Mouse (Mus musculus) heart, postnatal 0 days (tissue): ENCODE data around the gene Anxa11. TPM values are rescaled to one million over a fixed set of nuclear protein-coding genes. Genes with fewer than 3 reads are reported as not detected.

Experiments
- ATAC-seq: fragments of 200-750 bp; cut with Nextera tagmentation; 2 replicates; pipeline ENCODE4 v1.8.0; 2017; ENCODE audit warnings: low read depth, moderate number of reproducible peaks, moderate library complexity; ENCODE audit not compliant: insufficient read depth
- DNase-seq: peaks from one replicate; pipeline ENCODE4 v3.0.0-alpha.2; 2016; ENCODE audit warnings: low spot score
- H3K27ac ChIP-seq: fragments of 300-500 bp; sonication (generic); 2 replicates; pipeline ENCODE4 v1.5.1; 2014; ENCODE audit warnings: low read depth, mild to moderate bottlenecking
- H3K27me3 ChIP-seq: fragments of 300-500 bp; sonication (generic); 2 replicates; pipeline ENCODE4 v1.6.1; 2014; ENCODE audit warnings: low read length, mixed read lengths; ENCODE audit not compliant: control insufficient read depth, insufficient read depth
- H3K36me3 ChIP-seq: fragments of 300-500 bp; sonication (generic); replicated peaks from 2 replicates; pipeline ENCODE4 v1.6.1; 2014; ENCODE audit warnings: low read length, mixed read lengths; ENCODE audit not compliant: control insufficient read depth, insufficient read depth
- H3K4me1 ChIP-seq: fragments of 300-500 bp; sonication (generic); 2 replicates; pipeline ENCODE4 v1.6.1; 2014; ENCODE audit warnings: antibody characterized with exemption; ENCODE audit not compliant: control insufficient read depth, insufficient read depth
- H3K4me2 ChIP-seq: fragments of 300-500 bp; sonication (generic); 2 replicates; pipeline ENCODE4 v1.6.1; 2014; ENCODE audit warnings: low read depth, mild to moderate bottlenecking, low read length, moderate library complexity
- H3K4me3 ChIP-seq: fragments of 300-500 bp; sonication (generic); 2 replicates; pipeline ENCODE4 v1.5.1; 2014; ENCODE audit warnings: low read depth, low read length
- H3K9ac ChIP-seq: fragments of 300-500 bp; sonication (generic); replicated peaks from 2 replicates; pipeline ENCODE4 v1.6.1; 2014; ENCODE audit warnings: low read depth, low read length, mixed read lengths
- H3K9me3 ChIP-seq: fragments of 300-500 bp; sonication (generic); replicated peaks from 2 replicates; pipeline ENCODE4 v1.6.1; 2016; ENCODE audit warnings: low read length; ENCODE audit not compliant: control insufficient read depth
- CTCF ChIP-seq: IDR thresholded peaks from 2 replicates; pipeline ENCODE4 v1.5.1; 2016; ENCODE audit warnings: antibody characterized with exemption, control low read depth, low read depth
- EP300 ChIP-seq: IDR thresholded peaks from 2 replicates; pipeline ENCODE4 v1.6.1; 2016; ENCODE audit warnings: antibody characterized with exemption, low read depth
- WGBS: fragments of 180-500 bp; shearing (Covaris S2); extraction: QIAGEN DNeasy Blood & Tissue Kit; methylation state at CpG from one replicate; pipeline ENCODE4 v1.1.7; 2014; 5-methylcytosine and 5-hydroxymethylcytosine counted together
- polyA plus RNA-seq: library from polyadenylated mRNA; unstranded; fragments of >200 nt; fragmentation: Nextera tagmentation; extraction: Ambion mirVana; gene quantifications from 2 replicates; pipeline ENCODE4 v1.2.1, GENCODE M21; 2015
- total RNA-seq: library from RNA; depleted of rRNA; stranded (reverse); fragments of >200 nt; gene quantifications from 2 replicates; pipeline ENCODE4 v1.2.3, GENCODE M21; 2014; ENCODE audit warnings: low replicate concordance

The Anxa11 gene
- total and polyA plus RNA-seq, 2 experiments from 2014 or later: 21.1 to 36.8 TPM

DNA sequence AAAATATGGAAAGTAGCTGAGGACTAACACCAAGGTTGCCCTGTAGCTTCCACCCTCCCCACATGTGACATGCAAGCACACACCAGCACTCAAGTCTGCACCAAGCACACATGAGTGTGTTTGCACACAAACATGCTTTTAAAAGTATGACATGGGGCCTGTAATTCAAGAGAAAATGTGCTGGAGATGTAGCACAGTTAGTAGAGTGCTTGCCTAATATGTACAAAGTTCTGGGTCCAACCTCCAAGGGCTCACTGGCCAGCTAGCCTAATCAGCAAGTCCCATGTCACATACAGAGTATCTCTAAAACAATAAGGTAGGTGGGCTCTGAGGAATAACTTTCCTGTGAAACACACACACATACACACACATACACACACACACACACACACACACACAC is 27.8 kb upstream of the Anxa11 start:
- Histone ChIP-seq H3K4me3 (no peak overlapping the region), H3K27me3 (no peaks in the 10 kb centered on the region), H3K9ac (no peak overlapping the region), H3K4me1 (0 out of 2 replicates have a peak, but pooled peaks cover 3% of the 10 kb centered on the region), H3K9me3 (no peaks in the 10 kb centered on the region), H3K27ac (no peak overlapping the region), H3K36me3 (no peaks in the 10 kb centered on the region), H3K4me2 (no peak overlapping the region)
- DNase-seq (no peak), ATAC-seq (no peak)
- TF ChIP-seq CTCF: no peak
- TF ChIP-seq EP300: no peak

DNA sequence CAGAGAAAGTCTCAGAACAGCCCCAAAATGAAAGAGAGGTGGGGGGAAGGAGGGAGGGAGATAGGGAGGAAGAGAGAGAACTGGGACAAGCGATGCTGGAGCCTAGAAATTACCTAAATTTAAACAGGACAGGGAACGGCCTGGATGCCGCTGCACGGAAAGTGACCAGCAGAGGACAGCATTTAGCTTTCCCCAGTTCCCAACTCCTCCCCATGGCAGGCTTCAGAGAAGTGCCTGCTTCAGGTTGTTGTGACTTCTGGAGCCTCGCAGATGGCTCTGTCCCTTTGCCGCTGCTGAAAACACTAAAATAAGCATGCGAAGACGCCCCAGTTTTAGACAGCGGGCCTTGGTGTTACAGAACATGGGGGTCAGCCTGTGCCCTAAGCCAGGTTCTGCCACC is 25.5 kb upstream of the Anxa11 start:
- peak; percentile 82 for DNase-seq
- no peak overlapping the region for H3K27ac ChIP-seq
- H3K27me3 ChIP-seq: no peaks in the 10 kb centered on the region
- H3K4me2 ChIP-seq: no peak overlapping the region
- no peak overlapping the region for H3K9ac ChIP-seq
- H3K36me3 ChIP-seq: no peaks in the 10 kb centered on the region
- H3K9me3 ChIP-seq: no peaks in the 10 kb centered on the region
- 6% methylated on average over 9 of the region's 9 CpGs for WGBS
- peak; percentile 79 for ATAC-seq
- H3K4me3 ChIP-seq: no peak overlapping the region
- peak; percentile 96 for TF ChIP-seq CTCF
- no peak for TF ChIP-seq EP300
- H3K4me1 ChIP-seq: 0 out of 2 replicates have a peak, but pooled peaks cover 3% of the 10 kb centered on the region

DNA sequence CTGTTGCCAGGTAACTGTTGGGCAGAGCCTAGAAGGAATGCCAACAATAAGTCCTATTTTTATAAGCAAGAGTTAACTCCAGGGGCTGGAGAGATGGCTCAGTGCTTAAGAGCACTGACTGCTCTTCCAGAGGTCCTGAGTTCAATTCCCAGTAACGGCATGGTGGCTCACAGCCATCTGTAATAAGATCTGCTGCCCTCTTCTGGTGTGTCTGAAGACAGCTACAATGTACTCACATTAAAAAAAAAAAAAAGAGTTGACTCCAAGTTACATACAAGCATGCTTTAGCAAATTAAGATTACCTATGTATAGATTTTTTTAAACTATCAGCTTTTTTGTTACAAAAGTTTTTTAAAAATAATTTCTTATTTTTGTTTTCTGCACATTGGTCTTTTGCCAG is 19.4 kb upstream of the Anxa11 start:
- DNase-seq (no peak), ATAC-seq (no peak)
- H3K9me3 ChIP-seq: no peaks in the 10 kb centered on the region
- H3K9ac ChIP-seq: no peak overlapping the region
- no peak overlapping the region for H3K27ac ChIP-seq
- no peaks in the 10 kb centered on the region for H3K27me3 ChIP-seq
- no peak overlapping the region for H3K4me3 ChIP-seq
- H3K4me2 ChIP-seq: no peak overlapping the region
- 77% methylated on average over 1 of the region's 1 CpGs for WGBS
- no peak for TF ChIP-seq CTCF
- TF ChIP-seq EP300: no peak
- H3K4me1 ChIP-seq: no peaks in the 10 kb centered on the region
- H3K36me3 ChIP-seq: no peaks in the 10 kb centered on the region

DNA sequence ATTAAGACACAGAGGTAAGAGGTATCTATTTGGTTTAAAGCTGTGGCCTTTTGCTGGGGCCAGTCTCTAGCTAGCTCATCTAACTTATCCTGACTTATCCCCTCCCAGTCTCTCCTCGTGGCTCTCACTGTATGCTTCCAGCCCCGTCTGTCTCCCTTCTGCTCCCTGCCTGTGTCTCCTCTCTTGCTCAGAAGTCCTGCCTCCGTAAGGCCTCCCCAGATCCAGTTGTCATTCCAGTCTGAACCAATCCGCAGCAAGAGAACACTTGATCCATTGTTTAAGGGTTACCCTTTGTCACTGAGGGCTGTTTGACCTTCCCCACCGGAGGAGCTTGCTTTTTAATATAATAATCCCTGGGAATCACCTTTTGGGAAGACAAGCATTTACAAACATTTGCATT is 17.0 kb upstream of the Anxa11 start:
- no peaks in the 10 kb centered on the region for H3K27me3 ChIP-seq
- no peak for TF ChIP-seq EP300
- TF ChIP-seq CTCF: no peak
- 60% methylated on average over 5 of the region's 5 CpGs for WGBS

DNA sequence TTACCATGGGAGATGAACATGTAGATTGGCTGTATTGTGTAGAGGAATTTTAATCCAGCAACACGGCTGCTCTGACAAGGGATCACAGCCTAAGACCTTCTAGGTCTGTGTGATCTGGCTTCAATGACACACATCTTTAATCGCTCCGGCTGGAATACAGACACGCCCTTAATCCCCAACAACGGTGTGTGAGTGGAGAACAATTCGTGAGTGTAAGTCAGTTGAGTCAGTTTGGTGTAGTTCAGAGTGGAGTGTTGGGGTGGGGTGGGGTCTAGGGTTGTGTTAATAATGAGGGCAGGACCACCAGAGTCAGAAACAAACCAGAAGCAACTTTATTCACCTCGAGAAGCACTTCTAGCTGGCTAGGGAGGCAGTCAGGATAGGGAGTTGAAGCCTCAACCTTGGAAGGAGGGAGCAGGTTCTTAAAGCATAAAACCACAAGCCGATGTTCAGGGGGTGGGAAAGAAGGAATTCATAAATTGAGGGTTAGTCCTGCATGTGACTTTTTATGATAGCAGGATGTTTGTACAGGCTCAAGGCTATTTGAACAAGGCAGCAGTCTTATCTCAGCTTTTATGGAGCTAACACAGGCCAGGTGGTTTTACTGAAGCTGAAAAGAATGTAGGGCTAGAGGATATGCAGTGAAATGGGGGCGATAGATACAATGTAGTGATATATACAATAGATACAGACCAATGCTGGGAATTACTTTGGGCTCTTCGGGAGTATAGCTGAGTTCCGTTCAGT is 15.9 kb upstream of the Anxa11 start:
- no peak overlapping the region for H3K4me3 ChIP-seq
- H3K4me1 ChIP-seq: no peaks in the 10 kb centered on the region
- no peaks in the 10 kb centered on the region for H3K27me3 ChIP-seq
- ATAC-seq: no peak
- H3K9ac ChIP-seq: no peak overlapping the region
- 84% methylated on average over 11 of the region's 11 CpGs for WGBS
- no peak for DNase-seq
- H3K36me3 ChIP-seq: no peaks in the 10 kb centered on the region
- H3K4me2 ChIP-seq: no peak overlapping the region
- H3K27ac ChIP-seq: no peak overlapping the region
- TF ChIP-seq EP300: no peak
- TF ChIP-seq CTCF: no peak
- H3K9me3 ChIP-seq: no peaks in the 10 kb centered on the region

More for the DNA sequence above, 17.0 kb upstream of the Anxa11 start:
- no peak overlapping the region for H3K27ac ChIP-seq
- ATAC-seq: no peak
- H3K36me3 ChIP-seq: no peaks in the 10 kb centered on the region
- H3K4me3 ChIP-seq: no peak overlapping the region
- no peaks in the 10 kb centered on the region for H3K9me3 ChIP-seq
- DNase-seq: no peak
- H3K9ac ChIP-seq: no peak overlapping the region
- no peak overlapping the region for H3K4me2 ChIP-seq
- H3K4me1 ChIP-seq: no peaks in the 10 kb centered on the region

DNA sequence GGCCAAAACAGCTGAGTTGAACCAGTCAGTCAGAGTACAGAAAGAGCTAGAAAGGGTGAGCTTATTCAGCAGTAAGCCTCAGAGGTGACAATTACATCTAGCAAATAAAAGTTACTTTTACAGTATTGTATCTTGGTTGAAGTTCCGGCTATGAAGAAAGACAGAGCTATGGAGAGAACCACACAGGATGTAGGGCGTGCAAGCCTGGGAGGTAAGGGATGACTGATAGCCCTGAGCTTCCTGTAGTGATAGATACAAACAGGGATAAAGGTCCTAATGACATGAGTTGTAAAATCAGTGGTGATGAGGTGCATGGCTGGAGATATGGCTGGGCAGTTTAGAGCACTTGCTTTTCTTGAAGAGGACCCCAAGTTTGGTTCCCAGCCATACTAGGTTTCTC is 15.1 kb upstream of the Anxa11 start:
- ATAC-seq: no peak
- H3K27ac ChIP-seq: no peak overlapping the region
- WGBS: 85% methylated on average over 2 of the region's 2 CpGs
- no peak overlapping the region for H3K4me3 ChIP-seq
- DNase-seq: no peak
- H3K27me3 ChIP-seq: no peaks in the 10 kb centered on the region
- H3K4me1 ChIP-seq: no peaks in the 10 kb centered on the region; the same call in 1 of the 2 replicates
- H3K36me3 ChIP-seq: no peaks in the 10 kb centered on the region
- TF ChIP-seq CTCF: no peak
- TF ChIP-seq EP300: no peak
- no peaks in the 10 kb centered on the region for H3K9me3 ChIP-seq
- no peak overlapping the region for H3K9ac ChIP-seq
- no peak overlapping the region for H3K4me2 ChIP-seq
